Mouse (Mus musculus) cerebellum, postnatal 25 days (tissue): Measurements from ENCODE around the gene Irgm2.
"Not testable (repeated sequence)": the region's sequence is repeated elsewhere in the genome, so short reads cannot be mapped to it uniquely, and the experiment has no call there.

Experiments
- DNase-seq, 2 experiments: peaks; one replicate each; pipeline ENCODE4 v3.0.0; 2021; ENCODE audit warnings: mixed read lengths in 2 of 2

Irgm2 gene

GRCm38 (mm10) chr11:58199229-58200037 lies at the start of gene Irgm2, which contains the start of gene Igtp:
Gene Irgm2 (plus strand): TSS chr11:58199618.
Gene Igtp (plus strand): TSS chr11:58199556.
- DNase-seq = peak; percentile 16 to 50

- no peak for DNase-seq
These were observed 44.0 kb upstream of the Irgm2 start for GRCm38 (mm10) chr11:58155458-58155857.

GRCm38 (mm10) chr11:58156871-58157270 lies 42.5 kb upstream of the Irgm2 start:
- no peak for DNase-seq

- DNase-seq = no peak
These were observed 34.3 kb upstream of the Irgm2 start for GRCm38 (mm10) chr11:58165072-58165471.

GRCm38 (mm10) chr11:58167822-58168166 lies 31.6 kb upstream of the Irgm2 start:
- DNase-seq = no peak

GRCm38 (mm10) chr11:58168167-58168915 lies 31.1 kb upstream of the Irgm2 start, which contains the start of gene Gemin5:
Gene Gemin5 (minus strand): TSS chr11:58168539.
- peak; percentile 91 to 94 for DNase-seq

- no peak for DNase-seq
These were observed 29.8 kb upstream of the Irgm2 start for GRCm38 (mm10) chr11:58169666-58170065.

- peak; percentile 98 for DNase-seq
These were observed 27.8 kb upstream of the Irgm2 start, which contains the start of gene Mrpl22 for GRCm38 (mm10) chr11:58171459-58172091. Gene Mrpl22 (plus strand): TSS chr11:58171661.

- peak; percentile 66 to 82 for DNase-seq
These were observed 19.9 kb upstream of the Irgm2 start for GRCm38 (mm10) chr11:58179563-58179962.

- not testable (repeated sequence) for DNase-seq
These were observed 19.4 kb upstream of the Irgm2 start for GRCm38 (mm10) chr11:58179986-58180385.

- no peak for DNase-seq
These were observed 18.7 kb upstream of the Irgm2 start for GRCm38 (mm10) chr11:58180756-58181155.

- DNase-seq = no peak
These were observed 15.8 kb upstream of the Irgm2 start for GRCm38 (mm10) chr11:58183579-58183978.

GRCm38 (mm10) chr11:58189675-58190074 lies 9.7 kb upstream of the Irgm2 start:
- DNase-seq = no peak

GRCm38 (mm10) chr11:58193326-58193725 lies 6.1 kb upstream of the Irgm2 start:
- DNase-seq = peak; percentile 11 to 18

- DNase-seq = no peak
These were observed 5.4 kb upstream of the Irgm2 start for GRCm38 (mm10) chr11:58193860-58194520.

- DNase-seq = no peak
These were observed 755 bp upstream of the Irgm2 start for GRCm38 (mm10) chr11:58198663-58199062.

- no peak for DNase-seq
These were observed 808 bp downstream of the Irgm2 start for GRCm38 (mm10) chr11:58200226-58200625.

GRCm38 (mm10) chr11:58201052-58201451 lies 1.6 kb downstream of the Irgm2 start:
- peak; percentile 27 to 49 for DNase-seq

- DNase-seq = no peak
These were observed 11.0 kb downstream of the Irgm2 start for GRCm38 (mm10) chr11:58210321-58210886.

GRCm38 (mm10) chr11:58211062-58211681 lies 11.8 kb downstream of the Irgm2 start:
- DNase-seq = no peak

GRCm38 (mm10) chr11:58211682-58212067 lies 12.3 kb downstream of the Irgm2 start:
- no peak for DNase-seq
